Mouse (Mus musculus) MEL (cell line): ENCODE data around the gene Plxna4.

Source experiments
- MAZ ChIP-seq: IDR thresholded peaks from 2 replicates; pipeline ENCODE4 v1.6.1; 2012; ENCODE audit warnings: low read depth, mild to moderate bottlenecking, inconsistent platforms, low read length, improper control_type of control experiment
- MEF2A ChIP-seq: IDR thresholded peaks from 2 replicates; pipeline ENCODE4 v1.6.1; 2014; ENCODE audit warnings: low read depth, mild to moderate bottlenecking, inconsistent platforms, low read length, improper control_type of control experiment; ENCODE audit not compliant: poor library complexity, insufficient replicate concordance, severe bottlenecking; ENCODE audit errors: extremely low read depth

DNA sequence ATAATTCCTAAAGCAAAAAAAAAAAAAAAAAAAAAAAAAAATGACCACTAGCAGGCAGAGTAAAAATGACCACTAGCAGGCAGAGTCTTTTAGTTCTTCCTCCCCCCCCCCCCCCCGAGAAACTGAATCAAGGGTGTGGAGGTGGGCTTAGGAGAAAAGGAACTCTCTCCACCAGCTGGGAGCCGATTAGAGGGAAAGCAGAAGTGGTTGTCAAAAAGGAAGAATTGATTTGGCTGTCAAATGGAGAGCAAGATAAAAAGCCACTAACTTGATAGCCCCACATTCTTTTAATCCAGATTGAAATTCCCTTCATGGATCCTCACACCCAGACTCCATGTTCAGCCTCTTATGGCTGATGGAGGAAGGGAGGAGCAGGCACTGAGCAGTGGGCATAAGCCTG, 478.8 kb downstream of the Plxna4 start:
- TF ChIP-seq MEF2A (no peak), MAZ (no peak)
